ENCODE assay signal across 16 mouse cellular contexts in genomic region chr5:51108737-51109136, GRCm38 (mm10).
DNase-seq lines count a peak whose midpoint lies in the region; ATAC-seq lines count a peak whose summit lies in the region.
"Had no signal": no experiment of that assay in that cellular context is flagged by ENCODE, and none has a peak within 500 bp of the region (broad histone marks: within the 10 kb centered on the region; RNA-seq: fewer than 3 reads in every experiment).

No protein-coding gene starts in this region.

- no peaks in the 10 kb centered on the region for H3K36me3 ChIP-seq in hindbrain, embryonic 15.5 days
- H3K36me3 ChIP-seq in hindbrain, embryonic 12.5 days, result no peaks in the 10 kb centered on the region
- H3K36me3 ChIP-seq: embryonic facial prominence, embryonic 10.5 days; heart, embryonic 12.5 days had no signal

- no peak overlapping the region for H3K9ac ChIP-seq in hindbrain, embryonic 15.5 days
- no peak overlapping the region for H3K9ac ChIP-seq in hindbrain, embryonic 12.5 days
- H3K9ac ChIP-seq: forebrain, embryonic 13.5 days; heart, embryonic 12.5 days; hindbrain, embryonic 14.5 days had no signal

- H3K9me3 ChIP-seq in hindbrain, embryonic 15.5 days, result no peaks in the 10 kb centered on the region
- H3K9me3 ChIP-seq in hindbrain, embryonic 12.5 days (replicated peaks), result no peaks in the 10 kb centered on the region
- H3K9me3 ChIP-seq: embryonic facial prominence, embryonic 10.5 days; forebrain, embryonic 13.5 days; heart, embryonic 12.5 days had no signal

- intact Hi-C loops in left cerebral cortex, postnatal 4 days (cut with DNase I), result no loop called here

- 81% methylated on average over 1 of the region's 1 CpGs for WGBS in hindbrain, embryonic 15.5 days
- 73% methylated on average over 1 of the region's 1 CpGs for WGBS in hindbrain, embryonic 12.5 days

- no peaks in the 10 kb centered on the region for H3K27me3 ChIP-seq in hindbrain, embryonic 15.5 days
- no peaks in the 10 kb centered on the region for H3K27me3 ChIP-seq in hindbrain, embryonic 12.5 days
- H3K27me3 ChIP-seq: forebrain, embryonic 13.5 days; heart, embryonic 12.5 days had no signal

- no peak overlapping the region for H3K4me3 ChIP-seq in hindbrain, embryonic 15.5 days
- H3K4me3 ChIP-seq in hindbrain, embryonic 12.5 days, result no peak overlapping the region
- H3K4me3 ChIP-seq: embryonic facial prominence, embryonic 10.5 days; forebrain, embryonic 13.5 days; gastrocnemius, adult 2 months; heart, embryonic 12.5 days had no signal

- ATAC-seq in hindbrain, embryonic 15.5 days (ENCODE audit: low FRiP score, low read depth), result 0 out of 2 replicates have a peak, but pooled peaks have one; percentile 30
- no peak for ATAC-seq in hindbrain, embryonic 12.5 days (ENCODE audit: low FRiP score)
- no peak for ATAC-seq in megakaryocyte, adult 5-6 weeks (ENCODE audit: poor library complexity, severe bottlenecking)
- ATAC-seq: forebrain, embryonic 13.5 days had no signal

- no peaks in the 10 kb centered on the region for H3K4me1 ChIP-seq in hindbrain, embryonic 15.5 days (replicated peaks)
- H3K4me1 ChIP-seq in hindbrain, embryonic 12.5 days, result no peaks in the 10 kb centered on the region
- H3K4me1 ChIP-seq: embryonic facial prominence, embryonic 10.5 days; forebrain, embryonic 13.5 days; heart, embryonic 12.5 days had no signal

- H3K4me2 ChIP-seq in hindbrain, embryonic 15.5 days, result no peak overlapping the region
- H3K4me2 ChIP-seq in hindbrain, embryonic 12.5 days (replicated peaks), result no peak overlapping the region
- H3K4me2 ChIP-seq: forebrain, embryonic 13.5 days; heart, embryonic 12.5 days; hindbrain, embryonic 14.5 days had no signal

- no peak overlapping the region for H3K27ac ChIP-seq in hindbrain, embryonic 15.5 days (replicated peaks)
- no peak overlapping the region for H3K27ac ChIP-seq in hindbrain, embryonic 12.5 days
- H3K27ac ChIP-seq: embryonic facial prominence, embryonic 10.5 days; forebrain, embryonic 13.5 days; gastrocnemius, adult 2 months; hindbrain, embryonic 14.5 days had no signal

- DNase-seq in left cerebral cortex, postnatal 4 days, result peak; percentile 1
- DNase-seq in left cerebral cortex, adult 8-10 months (ENCODE audit: low spot score in 2 of 2), result no peak
- DNase-seq in Muller cell, postnatal 12 days (ENCODE audit: inconsistent ontology term), result peak; percentile 2
- DNase-seq in adipocyte (ENCODE audit: low spot score), result peak; percentile 79
- DNase-seq: adrenal gland, postnatal 10 days; gastrocnemius, adult 2 months; gastrocnemius, postnatal 25 days; heart, postnatal 36 days; kidney, adult 11 months had no signal

Comparison
In these comparisons a context has a peak if more than half of its experiments do, and no peak if none do; other contexts are left out.
1. DNase-seq: peak in left cerebral cortex, postnatal 4 days (single experiment), Muller cell, postnatal 12 days (single experiment) and adipocyte (single experiment); none in left cerebral cortex, adult 8-10 months (0 of 2).